Mouse (Mus musculus) midbrain, embryonic 10.5 days (tissue): ENCODE measurements around the gene Arl3. TPM values are rescaled to one million over a fixed set of nuclear protein-coding genes. Genes with fewer than 3 reads are reported as not detected.

Source experiments
- DNase-seq: peaks from one replicate; pipeline ENCODE4 v3.0.0-alpha.2; 2017; ENCODE audit warnings: low spot score
- H3K27ac ChIP-seq: fragments of 300-500 bp; sonication (generic); replicated peaks from 2 replicates; pipeline ENCODE4 v1.5.1; 2016; ENCODE audit warnings: mild to moderate bottlenecking
- H3K27me3 ChIP-seq: fragments of 300-500 bp; sonication (generic); 2 replicates; pipeline ENCODE4 v1.6.1; 2016; ENCODE audit warnings: low read depth, mild to moderate bottlenecking; ENCODE audit not compliant: poor library complexity, severe bottlenecking
- H3K36me3 ChIP-seq: fragments of 300-500 bp; sonication (generic); 2 replicates; pipeline ENCODE4 v1.6.1; 2016; ENCODE audit warnings: mild to moderate bottlenecking, moderate library complexity
- H3K4me1 ChIP-seq: fragments of 300-500 bp; sonication (generic); 2 replicates; pipeline ENCODE4 v1.6.1; 2016
- H3K4me3 ChIP-seq: fragments of 300-500 bp; sonication (generic); 2 replicates; pipeline ENCODE4 v1.5.1; 2016; ENCODE audit warnings: mild to moderate bottlenecking, moderate library complexity
- H3K9me3 ChIP-seq: fragments of 300-500 bp; sonication (generic); replicated peaks from 2 replicates; pipeline ENCODE4 v1.6.1; 2016; ENCODE audit warnings: mild to moderate bottlenecking
- WGBS: fragments of 180-500 bp; shearing (Covaris S2); methylation state at CpG from one replicate; pipeline ENCODE4 v1.1.7; 2016; 5-methylcytosine and 5-hydroxymethylcytosine counted together
- polyA plus RNA-seq: library from polyadenylated mRNA; unstranded; fragments of >200 nt; fragmentation: Nextera tagmentation; extraction: Ambion mirVana; gene quantifications from 2 replicates; pipeline ENCODE4 v1.2.1, GENCODE M21; 2016

The Arl3 gene
- 207 and 216 TPM in 2 replicates for polyA plus RNA-seq

GRCm38 (mm10) chr19:46572951-46573937 is at the start of gene Arl3, which contains the start of gene Sfxn2:
Arl3 (minus strand) TSS chr19:46573198.
Sfxn2 (plus strand) TSS chr19:46573365.
- Histone ChIP-seq H3K36me3 (0 out of 2 replicates have a peak, but pooled peaks cover under 1% of the 10 kb centered on the region), H3K4me3 (peak within 1 kb of the TSS; percentile 72), H3K27me3 (no peaks in the 10 kb centered on the region), H3K9me3 (no peaks in the 10 kb centered on the region), H3K4me1 (peaks cover 46% of the 10 kb centered on the region), H3K27ac (peak within 1 kb of the TSS; percentile 94)
- DNase-seq, result peak; percentile 99
- under 1% methylated on average over 67 of the region's 67 CpGs for WGBS

- Histone ChIP-seq H3K27ac (peak overlapping the region; percentile 86), H3K4me3 (peak overlapping the region; percentile 49), H3K9me3 (no peaks in the 10 kb centered on the region), H3K4me1 (peaks cover 89% of the 10 kb centered on the region), H3K36me3 (peaks cover 21% of the 10 kb centered on the region), H3K27me3 (no peaks in the 10 kb centered on the region)
- DNase-seq, result no peak
- 35% methylated on average over 12 of the region's 12 CpGs for WGBS
Measured at GRCm38 (mm10) chr19:46622659-46623193, 49.7 kb upstream of the Arl3 start.

DNA sequence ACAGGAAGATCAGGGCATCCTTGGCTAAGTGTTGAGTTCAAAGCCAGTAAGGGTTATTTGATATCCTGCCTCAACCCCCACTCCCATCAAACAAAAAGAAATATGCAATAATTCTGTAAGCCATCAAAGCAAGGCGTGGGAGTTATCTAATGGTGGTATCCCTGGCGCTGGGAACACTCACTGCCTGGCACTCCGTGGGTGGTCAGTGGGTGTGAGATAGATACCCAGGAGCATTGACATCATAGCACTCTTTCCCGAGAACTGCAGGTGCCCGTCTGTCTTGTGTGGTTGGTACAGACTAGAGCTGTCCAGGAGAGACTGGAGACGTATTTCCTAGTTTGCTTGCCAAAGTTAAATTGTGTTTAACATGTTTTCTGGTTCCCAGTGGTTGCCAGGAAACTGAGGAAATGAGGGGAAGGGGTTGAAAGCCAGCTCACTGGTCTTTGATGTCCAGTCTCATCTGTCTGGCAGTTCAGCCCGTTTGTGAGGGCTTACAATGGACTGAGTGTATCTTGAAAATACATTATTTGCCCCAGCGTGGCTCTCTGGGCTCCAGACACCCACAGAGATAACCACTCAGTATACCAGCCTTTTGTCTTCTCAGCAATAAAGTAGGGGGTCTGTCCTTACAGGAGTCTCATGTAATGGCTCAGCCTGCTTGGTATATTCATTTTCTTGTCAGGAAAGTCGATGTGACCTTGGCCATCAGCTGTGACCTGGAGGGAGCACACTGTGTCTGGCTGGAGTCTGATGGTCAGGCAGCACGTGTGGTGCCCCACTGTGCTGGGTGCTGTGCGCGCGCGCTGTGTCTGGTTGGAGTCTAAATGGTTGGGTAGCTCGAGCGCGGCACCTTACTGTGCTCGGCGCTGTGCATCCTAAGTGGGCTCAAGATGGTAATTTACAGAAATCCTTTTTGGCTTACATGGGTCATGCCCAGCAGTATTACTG is 48.5 kb upstream of the Arl3 start:
- no peaks in the 10 kb centered on the region for H3K27me3 ChIP-seq
- no peaks in the 10 kb centered on the region for H3K9me3 ChIP-seq
- DNase-seq, result no peak
- H3K36me3 ChIP-seq, result peaks cover 21% of the 10 kb centered on the region
- H3K4me1 ChIP-seq, result peaks cover 80% of the 10 kb centered on the region
- H3K27ac ChIP-seq, result peak overlapping the region; percentile 86
- no peak overlapping the region for H3K4me3 ChIP-seq
- WGBS, result 70% methylated on average over 19 of the region's 19 CpGs

- no peak for DNase-seq
- Histone ChIP-seq H3K4me3 (no peak overlapping the region), H3K4me1 (peaks cover 73% of the 10 kb centered on the region), H3K9me3 (no peaks in the 10 kb centered on the region), H3K27me3 (no peaks in the 10 kb centered on the region), H3K27ac (no peak overlapping the region; the same call in 1 of the 2 replicates), H3K36me3 (peaks cover 14% of the 10 kb centered on the region)
- 85% methylated on average over 14 of the region's 14 CpGs for WGBS
Measured at GRCm38 (mm10) chr19:46620016-46620808, 47.2 kb upstream of the Arl3 start.

DNA sequence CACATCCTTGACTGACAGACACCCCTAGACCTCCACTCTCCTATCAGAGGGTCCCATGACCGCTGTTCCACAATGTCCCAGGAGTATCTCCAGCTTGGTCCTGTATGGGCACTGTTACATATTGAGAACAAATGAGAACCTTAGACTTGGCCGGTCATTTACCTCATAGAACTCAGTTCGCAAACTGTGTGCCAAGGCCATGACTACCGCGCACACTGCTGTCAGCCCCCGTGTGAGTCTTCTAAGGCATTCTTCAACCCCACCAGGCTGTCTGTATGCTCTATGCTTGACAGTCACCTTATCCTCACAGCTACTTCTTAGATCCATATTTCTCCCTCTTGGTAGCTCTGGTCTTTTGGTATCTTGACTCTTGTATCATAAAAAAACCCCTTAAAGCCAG is 46.5 kb upstream of the Arl3 start:
- Histone ChIP-seq H3K4me1 (peaks cover 66% of the 10 kb centered on the region), H3K9me3 (no peaks in the 10 kb centered on the region), H3K36me3 (peaks cover 9% of the 10 kb centered on the region), H3K27ac (no peak overlapping the region), H3K27me3 (no peaks in the 10 kb centered on the region), H3K4me3 (no peak overlapping the region)
- WGBS, result 99% methylated on average over 6 of the region's 6 CpGs
- DNase-seq, result no peak

- Histone ChIP-seq H3K27ac (peak overlapping the region; percentile 49; the same call in 1 of the 2 replicates), H3K36me3 (peaks cover 14% of the 10 kb centered on the region), H3K9me3 (no peaks in the 10 kb centered on the region), H3K4me1 (peaks cover 61% of the 10 kb centered on the region), H3K27me3 (no peaks in the 10 kb centered on the region), H3K4me3 (no peak overlapping the region)
- 90% methylated on average over 19 of the region's 19 CpGs for WGBS
- DNase-seq, result no peak
Measured at GRCm38 (mm10) chr19:46619001-46619400, 46.0 kb upstream of the Arl3 start.

DNA sequence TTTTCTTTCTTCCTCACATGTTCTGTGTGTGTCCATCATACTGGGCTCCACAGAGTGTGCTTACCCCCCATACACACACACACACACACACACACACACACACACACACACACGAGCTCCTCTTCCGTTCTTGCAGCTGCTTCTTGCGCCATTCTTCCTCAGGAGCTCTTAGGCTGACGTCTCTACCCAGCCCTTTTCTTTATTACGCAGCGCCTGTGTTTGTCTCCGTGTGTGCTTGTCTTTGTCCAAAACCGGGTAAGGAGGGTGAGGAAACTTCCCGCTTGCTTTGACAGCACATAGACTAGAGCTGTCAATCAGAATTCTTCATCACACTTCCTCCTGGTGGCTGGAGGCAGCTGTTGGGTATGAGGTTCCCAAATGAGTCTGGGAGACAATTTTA is 45.3 kb upstream of the Arl3 start:
- peaks cover 21% of the 10 kb centered on the region for H3K36me3 ChIP-seq
- no peaks in the 10 kb centered on the region for H3K27me3 ChIP-seq
- 70% methylated on average over 9 of the region's 9 CpGs for WGBS
- H3K4me3 ChIP-seq, result no peak overlapping the region
- no peak for DNase-seq
- no peaks in the 10 kb centered on the region for H3K9me3 ChIP-seq
- H3K4me1 ChIP-seq, result peaks cover 54% of the 10 kb centered on the region
- H3K27ac ChIP-seq, result peak overlapping the region; percentile 49

DNA sequence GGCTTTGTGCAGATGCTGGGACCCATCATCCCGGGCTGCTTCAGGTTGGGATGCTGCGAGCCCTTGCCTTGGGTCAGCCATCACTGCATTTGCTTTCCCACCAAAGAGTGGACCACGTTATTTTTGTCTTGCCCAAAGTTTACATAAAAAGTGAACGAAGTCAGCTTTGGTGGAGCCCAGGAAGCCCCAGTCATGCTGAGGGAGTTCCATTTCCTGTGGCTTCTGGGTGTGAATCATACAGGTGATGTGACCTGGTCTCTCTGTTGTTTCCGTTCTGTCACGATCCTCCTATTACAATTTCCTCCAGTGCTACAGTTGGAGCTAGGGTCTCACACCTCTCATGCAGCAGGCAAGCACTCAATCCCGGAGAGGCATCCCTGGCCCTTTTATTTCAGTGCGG is 44.4 kb upstream of the Arl3 start:
- no peaks in the 10 kb centered on the region for H3K9me3 ChIP-seq
- no peak overlapping the region for H3K4me3 ChIP-seq
- WGBS, result 87% methylated on average over 8 of the region's 8 CpGs
- no peak for DNase-seq
- H3K36me3 ChIP-seq, result peaks cover 28% of the 10 kb centered on the region
- no peak overlapping the region for H3K27ac ChIP-seq
- H3K27me3 ChIP-seq, result no peaks in the 10 kb centered on the region
- peaks cover 45% of the 10 kb centered on the region for H3K4me1 ChIP-seq

- Histone ChIP-seq H3K4me3 (no peak overlapping the region), H3K27me3 (no peaks in the 10 kb centered on the region), H3K36me3 (peaks cover 30% of the 10 kb centered on the region), H3K4me1 (peaks cover 35% of the 10 kb centered on the region), H3K9me3 (no peaks in the 10 kb centered on the region), H3K27ac (no peak overlapping the region)
- 92% methylated on average over 11 of the region's 11 CpGs for whole genome bisulfite sequencing
- no peak for DNase-seq
Measured at GRCm38 (mm10) chr19:46616378-46616777, 43.4 kb upstream of the Arl3 start.

GRCm38 (mm10) chr19:46608158-46608557 is 35.2 kb upstream of the Arl3 start:
- H3K9me3 ChIP-seq, result no peaks in the 10 kb centered on the region
- H3K4me3 ChIP-seq, result no peak overlapping the region
- no peak overlapping the region for H3K27ac ChIP-seq
- peaks cover 71% of the 10 kb centered on the region for H3K36me3 ChIP-seq
- no peaks in the 10 kb centered on the region for H3K27me3 ChIP-seq
- WGBS, result 97% methylated on average over 7 of the region's 7 CpGs
- DNase-seq, result no peak
- H3K4me1 ChIP-seq, result peaks cover 12% of the 10 kb centered on the region

DNA sequence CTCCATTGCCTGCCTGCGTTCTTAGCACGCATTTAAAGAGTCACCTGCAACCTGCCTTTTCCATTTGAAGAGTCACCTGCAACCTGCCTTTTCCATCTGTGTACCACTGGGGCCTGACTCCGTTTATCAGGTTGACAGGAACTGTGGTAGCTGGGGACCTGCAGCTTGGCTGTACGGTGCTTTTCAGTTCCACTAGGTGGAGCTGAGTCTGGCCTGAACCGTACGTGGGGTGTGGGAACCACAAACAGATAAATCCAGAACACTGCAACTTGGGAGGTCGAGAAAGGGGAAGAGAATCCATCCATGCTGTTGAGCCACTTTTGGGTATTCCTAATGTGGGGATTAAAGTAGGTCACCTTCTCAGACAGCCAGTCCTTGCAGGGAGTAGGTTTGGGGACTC is 34.4 kb upstream of the Arl3 start:
- H3K36me3 ChIP-seq, result peaks cover 73% of the 10 kb centered on the region
- H3K27me3 ChIP-seq, result no peaks in the 10 kb centered on the region
- 72% methylated on average over 7 of the region's 7 CpGs for WGBS
- H3K4me3 ChIP-seq, result no peak overlapping the region
- peaks cover 12% of the 10 kb centered on the region for H3K4me1 ChIP-seq
- no peak overlapping the region for H3K27ac ChIP-seq
- DNase-seq, result no peak
- H3K9me3 ChIP-seq, result no peaks in the 10 kb centered on the region
